Mouse (Mus musculus): ENCODE measurements at regions not wholly inside any gene's neighbourhood (a gene's known extent, or its start where the extent isn't known, plus 50 kb on each side); places are given as distances from the start of the nearest gene placed in this dataset.
A peak's percentile ranks its signal among the peaks of the same experiment; 100 is the strongest.

- no peak for DNase-seq
These were observed 109.9 kb downstream of the Sec23a start for GRCm38 (mm10) chr12:58901931-58902330.

DNA sequence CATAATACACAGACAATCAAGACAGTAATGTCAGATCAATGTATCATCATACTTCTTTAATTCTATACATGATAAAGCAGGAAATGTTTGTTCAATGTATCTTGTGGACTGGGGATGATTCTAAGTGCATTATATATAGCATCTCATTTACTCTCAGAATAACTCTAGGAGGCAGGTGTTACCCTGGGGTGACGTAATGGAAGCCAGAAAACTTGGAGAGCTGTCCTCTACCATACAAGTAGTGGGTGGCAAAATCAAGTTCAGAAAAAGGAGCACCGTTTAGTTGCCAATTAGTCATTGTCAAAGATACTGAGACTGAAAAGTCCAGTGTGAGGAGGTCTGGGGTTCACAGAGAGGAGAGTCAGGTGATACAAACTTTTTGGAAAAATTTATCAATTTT, 136.0 kb downstream of the Sec23a start:
- no peak for DNase-seq

DNA sequence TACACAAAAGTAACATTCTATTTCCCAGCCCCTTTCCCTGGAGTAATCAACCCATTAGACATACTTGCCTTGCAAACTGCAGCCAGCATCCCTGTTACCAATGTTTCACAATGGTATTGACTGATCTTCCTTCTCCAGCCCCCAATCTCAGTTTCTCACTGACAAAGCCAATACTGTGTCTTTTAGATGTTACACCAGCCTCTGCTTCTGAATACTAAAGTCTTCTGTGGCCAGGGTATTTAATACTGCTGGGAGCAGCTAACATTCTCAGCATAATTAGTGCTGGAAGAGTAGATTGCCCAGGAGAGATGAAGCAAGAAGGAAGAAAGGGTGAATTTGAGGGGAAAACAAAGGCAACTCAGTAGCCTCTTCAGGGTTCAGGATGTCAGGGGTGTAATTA, 139.4 kb downstream of the Sec23a start:
- no peak for DNase-seq

GRCm38 (mm10) chr12:58856498-58856897, 155.3 kb downstream of the Sec23a start:
- DNase-seq: no peak

- DNase-seq: no peak
These were observed 160.0 kb downstream of the Sec23a start for GRCm38 (mm10) chr12:58851677-58852385.

DNA sequence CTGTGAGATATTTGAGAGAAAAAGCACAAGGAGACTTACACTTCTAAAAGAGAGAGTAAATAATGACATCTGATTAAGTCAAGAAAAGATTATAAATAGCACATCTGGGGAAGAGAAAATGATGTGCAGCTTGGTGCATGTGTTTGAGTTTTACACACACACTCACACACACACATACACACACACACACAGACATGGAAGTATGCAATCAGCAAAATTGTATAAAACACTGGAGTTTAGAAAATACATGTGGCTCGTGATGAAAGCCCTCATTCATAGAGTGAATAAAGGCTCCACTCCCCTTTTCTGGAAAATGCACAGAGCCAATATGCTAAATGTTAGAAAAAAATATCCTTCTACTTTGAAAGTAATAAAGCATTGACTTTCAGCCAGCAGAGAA, 182.2 kb downstream of the Sec23a start:
- no peak for DNase-seq

- no peak for DNase-seq
These were observed 184.0 kb downstream of the Sec23a start for GRCm38 (mm10) chr12:58827864-58828263.

GRCm38 (mm10) chr12:58825139-58825921, 186.5 kb downstream of the Sec23a start:
- DNase-seq: no peak

DNA sequence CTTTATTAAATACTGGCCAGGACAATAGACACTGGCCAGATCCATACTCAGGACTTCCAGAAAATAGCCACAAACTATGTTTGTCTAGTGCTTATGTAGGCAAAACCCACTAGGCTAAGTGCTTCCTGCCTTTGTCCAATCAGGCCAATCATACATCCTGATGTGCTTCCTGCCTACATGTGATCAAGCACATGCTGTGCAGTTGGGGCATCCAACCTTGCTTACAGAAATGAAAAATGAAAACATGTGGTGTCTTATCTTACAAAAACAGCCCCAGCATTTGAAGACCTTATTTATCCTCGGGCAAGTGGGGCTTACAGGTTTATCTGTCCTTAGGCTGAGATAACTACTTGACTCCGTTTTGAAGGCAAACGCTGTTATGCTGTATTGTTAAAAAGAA, 188.8 kb downstream of the Sec23a start:
- DNase-seq: no peak

DNA sequence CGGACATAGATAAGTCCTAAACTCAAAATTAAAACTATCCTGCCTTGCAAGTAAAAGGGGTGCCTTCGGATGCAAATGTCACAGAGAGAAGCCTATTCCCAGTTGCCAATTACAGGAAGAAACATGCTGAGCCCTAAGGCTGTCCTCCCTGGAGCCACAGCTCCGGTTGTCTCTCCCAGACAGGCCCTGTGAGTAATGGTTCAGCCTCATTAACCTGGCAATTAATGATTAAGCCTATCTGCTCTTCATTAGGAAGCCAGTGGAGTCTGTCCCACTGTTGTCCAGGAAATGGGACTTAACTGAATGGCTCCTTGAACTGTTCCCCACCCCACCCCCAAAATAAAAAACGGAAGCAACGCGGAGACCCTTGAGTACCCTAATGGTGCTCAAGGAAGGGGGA, 207.7 kb downstream of the Sec23a start:
- no peak for DNase-seq

DNA sequence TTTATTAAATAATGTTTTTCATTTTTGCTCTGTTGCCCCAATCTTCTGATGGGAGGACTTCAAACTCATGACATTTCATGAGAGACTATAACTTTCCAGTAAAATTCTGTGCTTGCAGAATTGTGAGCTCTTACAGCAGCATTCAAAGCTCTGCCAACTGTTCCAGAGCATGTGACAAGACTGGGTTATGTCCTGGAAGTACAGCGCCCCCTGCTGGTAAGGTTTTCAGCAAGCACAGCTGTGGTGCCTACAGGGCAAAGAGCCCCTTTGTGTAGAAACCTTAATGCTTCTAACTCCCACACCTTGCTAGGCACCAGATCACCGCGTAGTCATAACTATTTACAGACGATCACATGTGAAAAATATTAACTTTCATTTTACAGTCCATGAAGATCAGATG, 209.4 kb downstream of the Sec23a start:
- DNase-seq: peak; percentile 26

Data from adrenal gland, adult 8-10 months (tissue).